ENCODE assay signal across 9 mouse cellular contexts in genomic region chr10:40630457-40630856, GRCm38 (mm10). TPM values are rescaled to one million over a fixed set of nuclear protein-coding genes. Genes with fewer than 3 reads are reported as not detected.
DNase-seq lines count a peak whose midpoint lies in the region; ATAC-seq lines count a peak whose summit lies in the region.
"Had no signal": no experiment of that assay in that cellular context is flagged by ENCODE, and none has a peak within 500 bp of the region (broad histone marks: within the 10 kb centered on the region; RNA-seq: fewer than 3 reads in every experiment).

No protein-coding gene starts in this region.

- no peak overlapping the region for H3K9ac ChIP-seq in intestine, embryonic 15.5 days
- no peak overlapping the region for H3K9ac ChIP-seq in intestine, embryonic 16.5 days (ENCODE audit: low read depth, low read length)
- peak overlapping the region; percentile 67 for H3K9ac ChIP-seq in heart, embryonic 14.5 days (ENCODE audit: low read length)
- no peak overlapping the region for H3K9ac ChIP-seq in lung, embryonic 16.5 days (ENCODE audit: low read length)
- H3K9ac ChIP-seq: limb, embryonic 12.5 days had no signal

- no peaks in the 10 kb centered on the region for H3K27me3 ChIP-seq in intestine, embryonic 15.5 days (replicated peaks)
- no peaks in the 10 kb centered on the region for H3K27me3 ChIP-seq in intestine, embryonic 16.5 days (replicated peaks; ENCODE audit: control insufficient read depth, insufficient read depth, low read length)
- H3K27me3 ChIP-seq in heart, embryonic 14.5 days (ENCODE audit: control insufficient read depth, insufficient read depth, low read length), result no peaks in the 10 kb centered on the region
- H3K27me3 ChIP-seq in lung, embryonic 16.5 days (ENCODE audit: control insufficient read depth, insufficient read depth, low read depth, low read length), result no peaks in the 10 kb centered on the region
- H3K27me3 ChIP-seq: limb, embryonic 12.5 days had no signal

- 66% methylated on average over 5 of the region's 5 CpGs for WGBS in intestine, embryonic 15.5 days
- 67% methylated on average over 5 of the region's 5 CpGs for WGBS in intestine, embryonic 16.5 days
- 50% methylated on average over 5 of the region's 5 CpGs for WGBS in heart, embryonic 14.5 days
- 41% methylated on average over 5 of the region's 5 CpGs for WGBS in lung, embryonic 16.5 days

- DNase-seq in cerebellum, adult 9-10 months, result peak; percentile 71
- DNase-seq in thymus, postnatal 36 days, result no peak
- DNase-seq in layer of hippocampus, adult 9-10 months (ENCODE audit: low spot score), result no peak
- DNase-seq in left cerebral cortex, postnatal 25 days (ENCODE audit: low spot score in 2 of 2), result no peak

- H3K4me2 ChIP-seq in intestine, embryonic 15.5 days (replicated peaks), result no peak overlapping the region
- no peak overlapping the region for H3K4me2 ChIP-seq in intestine, embryonic 16.5 days (ENCODE audit: low read depth, low read length)
- peak overlapping the region; percentile 70 for H3K4me2 ChIP-seq in heart, embryonic 14.5 days (ENCODE audit: low read length)
- H3K4me2 ChIP-seq in lung, embryonic 16.5 days (ENCODE audit: low read depth, low read length), result peak overlapping the region; percentile 31
- H3K4me2 ChIP-seq: limb, embryonic 12.5 days had no signal

- no peaks in the 10 kb centered on the region for H3K4me1 ChIP-seq in intestine, embryonic 15.5 days (replicated peaks)
- H3K4me1 ChIP-seq in intestine, embryonic 16.5 days (ENCODE audit: control insufficient read depth, insufficient read depth, low read length), result peaks cover 9% of the 10 kb centered on the region; the same call in 1 of the 2 replicates
- H3K4me1 ChIP-seq in heart, embryonic 14.5 days (ENCODE audit: control insufficient read depth in 2 of 2, insufficient read depth in 2 of 2, low read length in 2 of 2), result peaks cover 12 to 15% of the 10 kb centered on the region in 2 experiments
- peaks cover 7% of the 10 kb centered on the region for H3K4me1 ChIP-seq in lung, embryonic 16.5 days (replicated peaks; ENCODE audit: control insufficient read depth, insufficient read depth, low read length)
- H3K4me1 ChIP-seq: limb, embryonic 12.5 days had no signal

- H3K9me3 ChIP-seq in intestine, embryonic 15.5 days, result no peaks in the 10 kb centered on the region
- no peaks in the 10 kb centered on the region for H3K9me3 ChIP-seq in intestine, embryonic 16.5 days (ENCODE audit: control insufficient read depth, low read length)
- peaks cover 4% of the 10 kb centered on the region; the same call in 1 of the 2 replicates for H3K9me3 ChIP-seq in heart, embryonic 14.5 days (ENCODE audit: control insufficient read depth, low read length)
- H3K9me3 ChIP-seq in lung, embryonic 16.5 days (ENCODE audit: control insufficient read depth, low read length), result no peaks in the 10 kb centered on the region
- H3K9me3 ChIP-seq: limb, embryonic 12.5 days had no signal

- H3K27ac ChIP-seq in intestine, embryonic 15.5 days, result 0 out of 2 replicates have a peak overlapping the region, but pooled peaks have one; percentile 17
- H3K27ac ChIP-seq in intestine, embryonic 16.5 days (ENCODE audit: low read length), result no peak overlapping the region
- peak overlapping the region; percentile 85 to 95 for H3K27ac ChIP-seq in heart, embryonic 14.5 days (replicated peaks in 1 of 2; ENCODE audit: control insufficient read depth in 1 of 2, insufficient read depth in 1 of 2, low read depth in 2 of 2, low read length in 2 of 2)
- H3K27ac ChIP-seq in lung, embryonic 16.5 days (ENCODE audit: low read length), result no peak overlapping the region
- H3K27ac ChIP-seq: limb, embryonic 12.5 days had no signal

- ATAC-seq in intestine, embryonic 15.5 days, result no peak
- no peak for ATAC-seq in intestine, embryonic 16.5 days
- no peak for ATAC-seq in heart, embryonic 14.5 days (ENCODE audit: insufficient number of reproducible peaks, insufficient read depth, low FRiP score, low read depth)
- ATAC-seq in lung, embryonic 16.5 days (ENCODE audit: low read depth), result peak; percentile 45; the same call in 1 of the 2 replicates

- intact Hi-C loops in left cerebral cortex, postnatal 25 days (cut with DNase I), result no loop called here

- no peak overlapping the region for H3K4me3 ChIP-seq in intestine, embryonic 15.5 days (replicated peaks)
- no peak overlapping the region for H3K4me3 ChIP-seq in intestine, embryonic 16.5 days (ENCODE audit: low read length)
- H3K4me3 ChIP-seq in heart, embryonic 14.5 days (ENCODE audit: control insufficient read depth in 1 of 2, insufficient read depth in 1 of 2, low read depth in 1 of 2, low read length in 2 of 2), result peak overlapping the region; percentile 29 to 39
- H3K4me3 ChIP-seq in lung, embryonic 16.5 days (ENCODE audit: low read length), result peak overlapping the region; percentile 5
- H3K4me3 ChIP-seq: limb, embryonic 12.5 days had no signal

- H3K36me3 ChIP-seq in intestine, embryonic 15.5 days, result no peaks in the 10 kb centered on the region
- H3K36me3 ChIP-seq in intestine, embryonic 16.5 days (ENCODE audit: control insufficient read depth, insufficient read depth, low read length), result no peaks in the 10 kb centered on the region
- H3K36me3 ChIP-seq in heart, embryonic 14.5 days (ENCODE audit: control insufficient read depth, insufficient read depth, low read length), result no peaks in the 10 kb centered on the region; the same call in 1 of the 2 replicates
- H3K36me3 ChIP-seq in lung, embryonic 16.5 days (ENCODE audit: control insufficient read depth, insufficient read depth, low read length), result no peaks in the 10 kb centered on the region
- H3K36me3 ChIP-seq: limb, embryonic 12.5 days had no signal

RNA-seq across cellular contexts. Expression of gene Ddo, which starts 0.6 kb away (rescaled TPM):
- 0.45 and 0.56 TPM in 2 replicates for polyA plus RNA-seq in intestine, embryonic 15.5 days (2015; fragmentation: Nextera tagmentation; extraction: Ambion mirVana)
- 0.45 and 0.72 TPM in 2 replicates for polyA plus RNA-seq in intestine, embryonic 16.5 days (2015; fragmentation: Nextera tagmentation; extraction: Ambion mirVana)
- polyA plus RNA-seq in heart, embryonic 14.5 days (2014; fragmentation: Nextera tagmentation; extraction: Ambion mirVana), result 21.1 and 22.9 TPM in 2 replicates
- 3.2 and 4.6 TPM in 2 replicates for polyA plus RNA-seq in lung, embryonic 16.5 days (2015; fragmentation: Nextera tagmentation; extraction: Ambion mirVana)
- total RNA-seq in left cerebral cortex, postnatal 25 days (2021), result 1 to 10 TPM; 9.0 to 9.6 TPM
- polyA plus RNA-seq: limb, embryonic 12.5 days had no signal

RNA-seq across cellular contexts. Expression of gene Mettl24, which starts 52.6 kb away (rescaled TPM):
- polyA plus RNA-seq in intestine, embryonic 15.5 days (2015; fragmentation: Nextera tagmentation; extraction: Ambion mirVana), result 4.2 and 4.3 TPM in 2 replicates
- polyA plus RNA-seq in intestine, embryonic 16.5 days (2015; fragmentation: Nextera tagmentation; extraction: Ambion mirVana), result 3.0 and 3.2 TPM in 2 replicates
- polyA plus RNA-seq in heart, embryonic 14.5 days (2014; fragmentation: Nextera tagmentation; extraction: Ambion mirVana), result 3.6 and 3.8 TPM in 2 replicates
- 3.2 and 3.7 TPM in 2 replicates for polyA plus RNA-seq in lung, embryonic 16.5 days (2015; fragmentation: Nextera tagmentation; extraction: Ambion mirVana)
- total RNA-seq in left cerebral cortex, postnatal 25 days (2021), result 1 to 10 TPM; 2.1 to 2.2 TPM

Comparison
In these comparisons a context has a peak if more than half of its experiments do, and no peak if none do; other contexts are left out.
1. H3K27ac ChIP-seq: peak in intestine, embryonic 15.5 days (single experiment) and heart, embryonic 14.5 days (2 of 2); none in intestine, embryonic 16.5 days (single experiment) and lung, embryonic 16.5 days (single experiment).
2. H3K4me2 ChIP-seq: peak in heart, embryonic 14.5 days (single experiment) and lung, embryonic 16.5 days (single experiment); none in intestine, embryonic 15.5 days (single experiment) and intestine, embryonic 16.5 days (single experiment).
3. H3K4me3 ChIP-seq: peak in heart, embryonic 14.5 days (2 of 2) and lung, embryonic 16.5 days (single experiment); none in intestine, embryonic 15.5 days (single experiment) and intestine, embryonic 16.5 days (single experiment).